Mouse (Mus musculus) hematopoietic stem cell, adult 5-6 weeks (primary cell): ENCODE data around the gene Cd79b. TPM values are rescaled to one million over a fixed set of nuclear protein-coding genes. Genes with fewer than 3 reads are reported as not detected.

Experiments
- ATAC-seq, 2 experiments: fragments of 125-278 bp in 1 of 2; replicated peaks in 1 of 2; 2 replicates each; pipeline ENCODE4 v1.8.0; 2016 to 2017; ENCODE audit warnings: inconsistent platforms in 2 of 2, mild to moderate bottlenecking in 2 of 2, moderate number of reproducible peaks in 2 of 2, low read depth in 1 of 2, moderate TSS enrichment in 1 of 2; ENCODE audit not compliant: low FRiP score in 2 of 2, poor library complexity in 2 of 2, severe bottlenecking in 2 of 2, insufficient read depth in 1 of 2, low TSS enrichment in 1 of 2
- total RNA-seq: library from RNA; stranded (forward); fragments of 172-1452, 232-1000 nt; gene quantifications from 2 replicates; pipeline ENCODE4 v1.2.3, GENCODE M21; 2017

Cd79b gene
- total RNA-seq, 1 experiment from 2014 or later = 15.9 TPM

- ATAC-seq = no peak
Observed at GRCm38 (mm10) chr11:106286987-106287386, 27.6 kb downstream of the Cd79b start.

- 0 out of 4 replicates have a peak, but pooled peaks of 1 of the 2 experiments have one; percentile 12 for ATAC-seq
Observed at GRCm38 (mm10) chr11:106286206-106286605, 28.4 kb downstream of the Cd79b start.

- ATAC-seq = no peak
Observed at GRCm38 (mm10) chr11:106284126-106284525, 30.4 kb downstream of the Cd79b start.

GRCm38 (mm10) chr11:106283371-106283770 is 31.2 kb downstream of the Cd79b start:
- no peak for ATAC-seq

- ATAC-seq = no peak
Observed at GRCm38 (mm10) chr11:106282452-106282851, 32.1 kb downstream of the Cd79b start.

GRCm38 (mm10) chr11:106276454-106276853 is 38.1 kb downstream of the Cd79b start, which contains the start of gene Tcam1:
Gene Tcam1, plus strand, starts transcription at chr11:106276672.
- ATAC-seq = peak; percentile 80 to 82

- no peak for ATAC-seq
Observed at GRCm38 (mm10) chr11:106274971-106275411, 39.6 kb downstream of the Cd79b start.

GRCm38 (mm10) chr11:106274374-106274773 is 40.2 kb downstream of the Cd79b start:
- no peak for ATAC-seq

- no peak for ATAC-seq
Observed at GRCm38 (mm10) chr11:106273811-106274210, 40.8 kb downstream of the Cd79b start.

GRCm38 (mm10) chr11:106273311-106273684 is 41.3 kb downstream of the Cd79b start:
- ATAC-seq = no peak

- ATAC-seq = peak; percentile 82 to 84
Observed at GRCm38 (mm10) chr11:106272644-106273310, 41.8 kb downstream of the Cd79b start, which contains the start of gene Smarcd2. Gene Smarcd2, minus strand, starts transcription at chr11:106272972.

- ATAC-seq = no peak
Observed at GRCm38 (mm10) chr11:106271794-106272643, 42.5 kb downstream of the Cd79b start.

- ATAC-seq = no peak
Observed at GRCm38 (mm10) chr11:106271131-106271793, 43.3 kb downstream of the Cd79b start.

- peak; percentile 34 to 45; a peak in 2 of 4 replicates for ATAC-seq
Observed at GRCm38 (mm10) chr11:106269060-106269431, 45.5 kb downstream of the Cd79b start.

GRCm38 (mm10) chr11:106268326-106269059 is 46.1 kb downstream of the Cd79b start:
- no peak for ATAC-seq

- ATAC-seq = no peak
Observed at GRCm38 (mm10) chr11:106267871-106268270, 46.7 kb downstream of the Cd79b start.

- ATAC-seq = peak in 1 of 2 experiments; percentile 40; a peak in 2 of 4 replicates
Observed at GRCm38 (mm10) chr11:106267311-106267852, 47.2 kb downstream of the Cd79b start.
